Comparison of ENCODE assay signal across 11 mouse cellular contexts in genomic region chr7:127113614-127114259, GRCm38 (mm10). TPM values are rescaled to one million over a fixed set of nuclear protein-coding genes. Genes with fewer than 3 reads are reported as not detected.
DNase-seq lines count a peak whose midpoint lies in the region; ATAC-seq and TF ChIP-seq lines count a peak whose summit lies in the region.
"Had no signal": no experiment of that assay in that cellular context is flagged by ENCODE, and none has a peak within 500 bp of the region (broad histone marks: within the 10 kb centered on the region; RNA-seq: fewer than 3 reads in every experiment).

No protein-coding gene starts in this region.

- no peaks in the 10 kb centered on the region for H3K36me3 ChIP-seq in liver, embryonic 16.5 days (ENCODE audit: control insufficient read depth, insufficient read depth)
- no peaks in the 10 kb centered on the region for H3K36me3 ChIP-seq in intestine, embryonic 15.5 days
- no peaks in the 10 kb centered on the region for H3K36me3 ChIP-seq in myocyte (ENCODE audit: control insufficient read depth, insufficient read depth)
- H3K36me3 ChIP-seq: heart, embryonic 13.5 days; neural tube, embryonic 12.5 days had no signal

- no peak overlapping the region for H3K27ac ChIP-seq in liver, embryonic 16.5 days (ENCODE audit: low read length)
- H3K27ac ChIP-seq in intestine, embryonic 15.5 days, result 0 out of 2 replicates have a peak overlapping the region, but pooled peaks have one; percentile 22
- H3K27ac ChIP-seq: heart, embryonic 13.5 days; neural tube, embryonic 12.5 days had no signal

- H3K9me3 ChIP-seq in liver, embryonic 16.5 days (replicated peaks; ENCODE audit: control insufficient read depth, low read length), result no peaks in the 10 kb centered on the region
- H3K9me3 ChIP-seq in intestine, embryonic 15.5 days, result no peaks in the 10 kb centered on the region
- H3K9me3 ChIP-seq: heart, embryonic 13.5 days; neural tube, embryonic 12.5 days had no signal

- TF ChIP-seq POLR2A in myocyte (IDR thresholded peaks at IDR 0.05; ENCODE audit: insufficient read length, low read depth), result no peak

- peak overlapping the region; percentile 4; the same call in 1 of the 2 replicates for H3K4me2 ChIP-seq in liver, embryonic 16.5 days (ENCODE audit: low read depth, low read length)
- peak overlapping the region; percentile 46 for H3K4me2 ChIP-seq in intestine, embryonic 15.5 days (replicated peaks)
- no peak overlapping the region for H3K4me2 ChIP-seq in myocyte (ENCODE audit: low read depth)
- H3K4me2 ChIP-seq: heart, embryonic 13.5 days; neural tube, embryonic 12.5 days had no signal

- DNase-seq in liver (no peak), MN1 (ENCODE audit: low spot score) (peak; percentile 68)
- DNase-seq in heart, postnatal 14 days, result no peak
- DNase-seq in right cerebral cortex, adult 2 months (ENCODE audit: low spot score in 2 of 2), result no peak
- DNase-seq in adrenal gland, adult 8-10 months, result no peak

- H3K9ac ChIP-seq in liver, embryonic 16.5 days (ENCODE audit: low read depth, low read length), result no peak overlapping the region
- no peak overlapping the region for H3K9ac ChIP-seq in intestine, embryonic 15.5 days
- H3K9ac ChIP-seq: neural tube, embryonic 12.5 days had no signal

- no peak for ATAC-seq in liver, embryonic 16.5 days (ENCODE audit: low read depth)
- peak; percentile 50 for ATAC-seq in intestine, embryonic 15.5 days

- H3K27me3 ChIP-seq in liver, embryonic 16.5 days (ENCODE audit: control insufficient read depth, insufficient read depth, low read depth, low read length), result no peaks in the 10 kb centered on the region
- H3K27me3 ChIP-seq in intestine, embryonic 15.5 days (replicated peaks), result no peaks in the 10 kb centered on the region
- peaks cover 3% of the 10 kb centered on the region for H3K27me3 ChIP-seq in myocyte (ENCODE audit: control insufficient read depth, insufficient read depth, insufficient read length)
- H3K27me3 ChIP-seq: neural tube, embryonic 12.5 days had no signal

- no peaks in the 10 kb centered on the region for H3K79me2 ChIP-seq in myocyte (ENCODE audit: control insufficient read depth, insufficient read depth)

- 36% methylated on average over 12 of the region's 12 CpGs for WGBS in liver, embryonic 16.5 days (ENCODE audit: insufficient replicate concordance)
- 40% methylated on average over 12 of the region's 12 CpGs for WGBS in intestine, embryonic 15.5 days

- H3K4me3 ChIP-seq in liver, embryonic 16.5 days (ENCODE audit: low read depth, low read length), result no peak overlapping the region
- no peak overlapping the region for H3K4me3 ChIP-seq in intestine, embryonic 15.5 days (replicated peaks)
- no peak overlapping the region for H3K4me3 ChIP-seq in myocyte
- H3K4me3 ChIP-seq: heart, embryonic 13.5 days; neural tube, embryonic 12.5 days had no signal

- H3ac ChIP-seq in myocyte (ENCODE audit: control insufficient read depth, insufficient read length), result no peak overlapping the region

- H3K4me1 ChIP-seq in liver, embryonic 16.5 days (ENCODE audit: control insufficient read depth, low read depth, low read length), result peaks cover 40% of the 10 kb centered on the region
- peaks cover 22% of the 10 kb centered on the region for H3K4me1 ChIP-seq in intestine, embryonic 15.5 days (replicated peaks)
- H3K4me1 ChIP-seq: neural tube, embryonic 12.5 days had no signal

- intact Hi-C loops in heart, postnatal 14 days (cut with DNase I), result no loop called here

TF ChIP-seq in myocyte, 11 proteins besides CTCF, POLR2A, EP300 and RAD21:
- peak in 2 of 3 experiments; percentile 50 for TF ChIP-seq MYOD1 (IDR thresholded peaks at IDR 0.05; ENCODE audit: control insufficient read depth in 1 of 3, insufficient read length in 2 of 3, low read depth in 2 of 3)
- no peak for TF ChIP-seq CEBPB (IDR thresholded peaks at IDR 0.05; ENCODE audit: insufficient read depth, poor library complexity, severe bottlenecking)
- no peak for TF ChIP-seq SRF (IDR thresholded peaks at IDR 0.05; ENCODE audit: control insufficient read depth, insufficient read length, low read depth)
TF ChIP-seq in myocyte: peak in this region for 1.

RNA-seq across cellular contexts. Expression of gene Qprt, which starts 8.3 kb away (rescaled TPM):
- 74.1 and 76.6 TPM in 2 replicates for polyA plus RNA-seq in liver, embryonic 16.5 days (2015; fragmentation: Nextera tagmentation; extraction: Ambion mirVana)
- polyA plus RNA-seq in intestine, embryonic 15.5 days (2015; fragmentation: Nextera tagmentation; extraction: Ambion mirVana), result 5.3 and 6.1 TPM in 2 replicates
- 0.04 TPM for polyA plus RNA-seq in myocyte (2012; fragmentation: generic; extraction: Trizol)
- not detected for total RNA-seq in heart, postnatal 14 days (2021)
- total RNA-seq in adrenal gland, adult 8-10 months (2022), result under 1 TPM; 0.12 to 0.83 (median 0.31) TPM

RNA-seq across cellular contexts. Expression of gene AI467606, which starts 22.6 kb away (rescaled TPM):
- 8.1 and 8.7 TPM in 2 replicates for polyA plus RNA-seq in liver, embryonic 16.5 days (2015; fragmentation: Nextera tagmentation; extraction: Ambion mirVana)
- polyA plus RNA-seq in intestine, embryonic 15.5 days (2015; fragmentation: Nextera tagmentation; extraction: Ambion mirVana), result 4.4 TPM in 2 replicates
- polyA plus RNA-seq in myocyte (2012; fragmentation: generic; extraction: Trizol), result 45.0 TPM
- total RNA-seq in heart, postnatal 14 days (2021), result 1 to 10 TPM; 1.4 to 3.0 TPM
- 1 to 10 TPM; 1.4 to 1.8 (median 1.5) TPM for total RNA-seq in adrenal gland, adult 8-10 months (2022)

RNA-seq across cellular contexts. Expression of gene Spn, which starts 23.9 kb away (rescaled TPM):
- 5.5 and 6.3 TPM in 2 replicates for polyA plus RNA-seq in liver, embryonic 16.5 days (2015; fragmentation: Nextera tagmentation; extraction: Ambion mirVana)
- polyA plus RNA-seq in intestine, embryonic 15.5 days (2015; fragmentation: Nextera tagmentation; extraction: Ambion mirVana), result 0.18 and 0.36 TPM in 2 replicates
- 21.7 TPM for polyA plus RNA-seq in myocyte (2012; fragmentation: generic; extraction: Trizol)
- 1 to 10 TPM in 1 of 2 experiments, under 1 TPM in 1; 0.38 to 2.0 TPM for total RNA-seq in heart, postnatal 14 days (2021)
- total RNA-seq in adrenal gland, adult 8-10 months (2022), result 1 to 10 TPM; 1.2 to 2.0 (median 1.7) TPM

RNA-seq across cellular contexts. Expression of gene Zg16, which starts 26.6 kb away (rescaled TPM):
- 0.58 TPM in 1 of 2 replicates, not detected in the other for polyA plus RNA-seq in liver, embryonic 16.5 days (2015; fragmentation: Nextera tagmentation; extraction: Ambion mirVana)
- 7.6 and 28.5 TPM in 2 replicates for polyA plus RNA-seq in intestine, embryonic 15.5 days (2015; fragmentation: Nextera tagmentation; extraction: Ambion mirVana)
- not detected for polyA plus RNA-seq in myocyte (2012; fragmentation: generic; extraction: Trizol)
- total RNA-seq in heart, postnatal 14 days (2021), result not detected
- total RNA-seq in adrenal gland, adult 8-10 months (2022), result not detected
- total RNA-seq: left cerebral cortex, postnatal 36 days had no signal
- polyA plus RNA-seq: heart, embryonic 13.5 days; neural tube, embryonic 12.5 days had no signal

Comparison
In these comparisons a context has a peak if more than half of its experiments do, and no peak if none do; other contexts are left out.
1. RNA of gene Qprt, which starts 8.3 kb away (polyA plus RNA-seq): 74.1 to 76.6 TPM in liver, embryonic 16.5 days; 5.3 to 6.1 TPM in intestine, embryonic 15.5 days and 0.04 TPM in myocyte (single experiment); every median in the first group is over 10 times any median in the second.